8 mouse cellular contexts compared by ENCODE assay signal in the genomic region with DNA sequence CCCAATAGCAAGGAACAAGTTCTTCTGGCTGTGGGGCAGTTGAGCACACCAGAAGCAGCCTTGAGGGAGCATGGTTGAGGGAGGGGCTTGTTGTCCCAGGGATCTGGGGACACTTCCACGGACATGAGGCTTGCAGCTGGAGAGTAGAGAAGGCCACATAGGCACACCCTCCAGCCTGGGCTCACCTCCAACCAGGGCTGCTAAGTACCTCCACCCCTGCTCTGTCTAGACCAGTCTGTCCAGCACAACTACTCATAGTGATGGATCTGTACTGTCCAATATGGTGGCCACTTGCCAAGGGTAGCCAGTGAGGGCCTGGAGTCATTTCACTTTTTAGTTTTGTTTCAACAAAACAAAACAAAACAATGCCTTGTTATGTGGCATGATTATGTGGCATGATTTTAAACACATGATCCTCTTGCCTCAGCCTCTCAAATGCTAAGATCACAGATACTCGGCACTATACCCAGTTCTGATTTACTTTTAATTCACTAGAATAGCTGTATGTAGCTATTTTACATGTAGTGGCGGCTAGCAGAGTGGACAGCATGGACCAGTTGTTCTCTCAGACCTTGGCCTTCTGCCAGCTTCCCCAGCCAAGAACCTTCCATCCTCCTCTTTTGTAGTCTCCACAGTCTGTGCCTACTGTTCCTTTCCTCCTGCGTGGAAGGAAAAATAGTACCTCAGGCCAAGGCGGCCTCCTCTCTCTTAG. TPM values are rescaled to one million over a fixed set of nuclear protein-coding genes. Genes with fewer than 3 reads are reported as not detected.
A peak's percentile ranks its signal among the peaks of the same experiment; 100 is the strongest.
DNase-seq lines count a peak whose midpoint lies in the region; ATAC-seq lines count a peak whose summit lies in the region.
"Had no signal": no experiment of that assay in that cellular context is flagged by ENCODE, and none has a peak within 500 bp of the region (broad histone marks: within the 10 kb centered on the region; RNA-seq: fewer than 3 reads in every experiment).

No protein-coding gene starts in this region.

- DNase-seq in limb, embryonic 10.5 days (ENCODE audit: low spot score), result no peak
- peak; percentile 89 for DNase-seq in brain, adult 2 months (ENCODE audit: low read depth, low spot score)
- peak; percentile 50 for DNase-seq in fibroblast of lung, adult 2 months (ENCODE audit: low read depth)
- peak; percentile 40 for DNase-seq in lung, postnatal 10 days
- DNase-seq in forebrain, embryonic 11.5 days (ENCODE audit: low spot score), result no peak

- no peaks in the 10 kb centered on the region for H3K36me3 ChIP-seq in limb, embryonic 13.5 days
- H3K36me3 ChIP-seq in limb, embryonic 10.5 days, result no peaks in the 10 kb centered on the region
- H3K36me3 ChIP-seq in forebrain, embryonic 11.5 days (ENCODE audit: control insufficient read depth, insufficient read depth, low read length), result no peaks in the 10 kb centered on the region
- H3K36me3 ChIP-seq: liver, embryonic 15.5 days had no signal

- H3K9ac ChIP-seq in limb, embryonic 13.5 days, result peak overlapping the region; percentile 39; the same call in 1 of the 2 replicates
- H3K9ac ChIP-seq in forebrain, embryonic 11.5 days (ENCODE audit: low read length), result no peak overlapping the region
- H3K9ac ChIP-seq: liver, embryonic 15.5 days had no signal

- no peak for ATAC-seq in limb, embryonic 13.5 days (ENCODE audit: low FRiP score, low read depth)
- no peak for ATAC-seq in megakaryocyte, adult 5-6 weeks (ENCODE audit: poor library complexity, severe bottlenecking)
- ATAC-seq in forebrain, embryonic 11.5 days (replicated peaks; ENCODE audit: low FRiP score), result no peak

- no peaks in the 10 kb centered on the region for H3K9me3 ChIP-seq in limb, embryonic 13.5 days
- no peaks in the 10 kb centered on the region for H3K9me3 ChIP-seq in limb, embryonic 10.5 days (replicated peaks)
- H3K9me3 ChIP-seq in forebrain, embryonic 11.5 days (ENCODE audit: control insufficient read depth, low read length), result no peaks in the 10 kb centered on the region
- H3K9me3 ChIP-seq: liver, embryonic 15.5 days had no signal

- peaks cover 22% of the 10 kb centered on the region for H3K27me3 ChIP-seq in limb, embryonic 13.5 days
- peaks cover 45% of the 10 kb centered on the region for H3K27me3 ChIP-seq in limb, embryonic 10.5 days (ENCODE audit: low read depth, poor library complexity, severe bottlenecking)
- H3K27me3 ChIP-seq in forebrain, embryonic 11.5 days (ENCODE audit: control insufficient read depth, insufficient read depth, low read length), result peaks cover 13% of the 10 kb centered on the region

- 75% methylated on average over 5 of the region's 5 CpGs for WGBS in limb, embryonic 13.5 days
- 81% methylated on average over 5 of the region's 5 CpGs for WGBS in limb, embryonic 10.5 days
- 71% methylated on average over 5 of the region's 5 CpGs for WGBS in forebrain, embryonic 11.5 days

- H3K27ac ChIP-seq in limb, embryonic 13.5 days, result no peak overlapping the region
- H3K27ac ChIP-seq in limb, embryonic 10.5 days, result no peak overlapping the region
- no peak overlapping the region for H3K27ac ChIP-seq in forebrain, embryonic 11.5 days (ENCODE audit: low read depth, low read length)
- H3K27ac ChIP-seq: liver, embryonic 15.5 days had no signal

- H3K4me2 ChIP-seq in limb, embryonic 13.5 days (replicated peaks), result no peak overlapping the region
- H3K4me2 ChIP-seq in forebrain, embryonic 11.5 days (ENCODE audit: low read depth, low read length, severe bottlenecking), result no peak overlapping the region
- H3K4me2 ChIP-seq: liver, embryonic 15.5 days had no signal

- H3K4me3 ChIP-seq in limb, embryonic 13.5 days, result no peak overlapping the region
- H3K4me3 ChIP-seq in limb, embryonic 10.5 days, result no peak overlapping the region
- H3K4me3 ChIP-seq in forebrain, embryonic 11.5 days (ENCODE audit: low read depth, low read length), result no peak overlapping the region
- H3K4me3 ChIP-seq: liver, embryonic 15.5 days had no signal

- H3K4me1 ChIP-seq in limb, embryonic 13.5 days, result peaks cover 15% of the 10 kb centered on the region; the same call in 1 of the 2 replicates
- peaks cover 12% of the 10 kb centered on the region for H3K4me1 ChIP-seq in limb, embryonic 10.5 days
- no peaks in the 10 kb centered on the region; the same call in 1 of the 2 replicates for H3K4me1 ChIP-seq in forebrain, embryonic 11.5 days (replicated peaks; ENCODE audit: control insufficient read depth, insufficient read depth, low read length)

RNA-seq across cellular contexts. Expression of gene Camkk1, which starts 3.3 kb away (rescaled TPM):
- 11.3 and 12.7 TPM in 2 replicates for polyA plus RNA-seq in limb, embryonic 13.5 days (2015; fragmentation: Nextera tagmentation; extraction: Ambion mirVana)
- 3.6 and 6.3 TPM in 2 replicates for polyA plus RNA-seq in limb, embryonic 10.5 days (2016; fragmentation: Nextera tagmentation; extraction: Ambion mirVana)
- total RNA-seq in megakaryocyte, adult 5-6 weeks (2015), result 0.23 and 0.51 TPM in 2 replicates
- total RNA-seq in megakaryocyte, adult 5-6 weeks (2017), result 0.94 and 1.2 TPM in 2 replicates
- polyA plus RNA-seq in forebrain, embryonic 11.5 days (2014; fragmentation: Nextera tagmentation; extraction: Ambion mirVana), result 4.7 and 5.2 TPM in 2 replicates

RNA-seq across cellular contexts. Expression of gene P2rx1, which starts 16.6 kb away (rescaled TPM):
- 0.84 and 1.0 TPM in 2 replicates for polyA plus RNA-seq in limb, embryonic 13.5 days (2015; fragmentation: Nextera tagmentation; extraction: Ambion mirVana)
- 0.68 and 0.84 TPM in 2 replicates for polyA plus RNA-seq in limb, embryonic 10.5 days (2016; fragmentation: Nextera tagmentation; extraction: Ambion mirVana)
- 15.8 and 16.4 TPM in 2 replicates for total RNA-seq in megakaryocyte, adult 5-6 weeks (2015)
- total RNA-seq in megakaryocyte, adult 5-6 weeks (2017), result 9.8 and 10.4 TPM in 2 replicates
- polyA plus RNA-seq in forebrain, embryonic 11.5 days (2014; fragmentation: Nextera tagmentation; extraction: Ambion mirVana), result 1.1 and 1.6 TPM in 2 replicates

RNA-seq across cellular contexts. Expression of gene Ncbp3, which starts 32.0 kb away (rescaled TPM):
- 14.0 and 14.5 TPM in 2 replicates for polyA plus RNA-seq in limb, embryonic 13.5 days (2015; fragmentation: Nextera tagmentation; extraction: Ambion mirVana)
- polyA plus RNA-seq in limb, embryonic 10.5 days (2016; fragmentation: Nextera tagmentation; extraction: Ambion mirVana), result 13.5 and 14.7 TPM in 2 replicates
- total RNA-seq in megakaryocyte, adult 5-6 weeks (2015), result 8.1 and 8.9 TPM in 2 replicates
- total RNA-seq in megakaryocyte, adult 5-6 weeks (2017), result 11.4 and 12.3 TPM in 2 replicates
- 12.6 and 13.2 TPM in 2 replicates for polyA plus RNA-seq in forebrain, embryonic 11.5 days (2014; fragmentation: Nextera tagmentation; extraction: Ambion mirVana)

RNA-seq across cellular contexts. Expression of gene Atp2a3, which starts 54.6 kb away (rescaled TPM):
- polyA plus RNA-seq in limb, embryonic 13.5 days (2015; fragmentation: Nextera tagmentation; extraction: Ambion mirVana), result 0.96 and 1.3 TPM in 2 replicates
- 1.0 and 1.5 TPM in 2 replicates for polyA plus RNA-seq in limb, embryonic 10.5 days (2016; fragmentation: Nextera tagmentation; extraction: Ambion mirVana)
- total RNA-seq in megakaryocyte, adult 5-6 weeks (2015), result 83.5 and 92.8 TPM in 2 replicates
- total RNA-seq in megakaryocyte, adult 5-6 weeks (2017), result 79.8 and 123 TPM in 2 replicates
- 0.73 and 1.3 TPM in 2 replicates for polyA plus RNA-seq in forebrain, embryonic 11.5 days (2014; fragmentation: Nextera tagmentation; extraction: Ambion mirVana)

Comparison
In these comparisons a context has a peak if more than half of its experiments do, and no peak if none do; other contexts are left out.
1. DNase-seq: peak in brain, adult 2 months (single experiment), fibroblast of lung, adult 2 months (single experiment) and lung, postnatal 10 days (single experiment); none in limb, embryonic 10.5 days (single experiment) and forebrain, embryonic 11.5 days (single experiment).